Comparison of ENCODE assay signal across 13 mouse cellular contexts in the genomic region with DNA sequence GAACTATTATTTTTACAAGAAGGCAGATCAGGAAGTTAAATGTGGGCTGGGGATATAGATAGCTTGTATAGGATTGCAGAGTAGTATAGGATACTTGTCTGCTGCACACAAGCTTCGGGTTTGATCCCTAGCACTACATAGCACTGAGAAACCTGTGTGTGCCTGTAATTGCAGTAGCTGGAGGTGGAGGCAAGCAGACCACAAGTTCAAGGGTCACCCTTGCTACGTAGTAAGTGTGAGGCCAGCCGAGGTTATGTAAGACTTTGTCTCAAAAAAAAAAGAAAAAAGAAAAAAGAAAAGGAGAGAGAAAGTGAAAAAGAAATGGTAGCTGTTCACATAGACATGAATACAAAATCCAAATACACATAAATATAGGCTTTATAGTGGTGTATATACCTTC.
A peak's percentile ranks its signal among the peaks of the same experiment; 100 is the strongest.
DNase-seq lines count a peak whose midpoint lies in the region; ATAC-seq and TF ChIP-seq lines count a peak whose summit lies in the region.
"Had no signal": no experiment of that assay in that cellular context is flagged by ENCODE, and none has a peak within 500 bp of the region (broad histone marks: within the 10 kb centered on the region; RNA-seq: fewer than 3 reads in every experiment).

No protein-coding gene starts in this region.

- H3K4me1 ChIP-seq in heart, embryonic 15.5 days (replicated peaks): peaks cover 17% of the 10 kb centered on the region
- H3K4me1 ChIP-seq in lung, embryonic 16.5 days (replicated peaks; ENCODE audit: control insufficient read depth, insufficient read depth, low read length): peaks cover 23% of the 10 kb centered on the region
- H3K4me1 ChIP-seq in lung, adult 2 months (ENCODE audit: control insufficient read depth, insufficient read depth, low read length): peaks cover 7% of the 10 kb centered on the region
- H3K4me1 ChIP-seq: midbrain, embryonic 15.5 days had no signal

- 45% methylated on average over 3 of the region's 3 CpGs for WGBS in heart, embryonic 15.5 days
- 32% methylated on average over 3 of the region's 3 CpGs for WGBS in lung, embryonic 16.5 days
- WGBS in lung, adult 2 months: 48% methylated on average over 3 of the region's 3 CpGs

- no peak for TF ChIP-seq CTCF in lung, adult 2 months (IDR thresholded peaks at IDR 0.05; ENCODE audit: insufficient read depth, low read length)

- H3K9ac ChIP-seq in heart, embryonic 15.5 days: no peak overlapping the region
- H3K9ac ChIP-seq in lung, embryonic 16.5 days (ENCODE audit: low read length): no peak overlapping the region
- H3K9ac ChIP-seq: forebrain, postnatal 0 days; hindbrain, embryonic 13.5 days; midbrain, embryonic 15.5 days had no signal

- peak overlapping the region; percentile 61 for H3K27ac ChIP-seq in heart, embryonic 15.5 days
- H3K27ac ChIP-seq in lung, embryonic 16.5 days (ENCODE audit: low read length): peak overlapping the region; percentile 78
- H3K27ac ChIP-seq: hindbrain, embryonic 13.5 days; midbrain, embryonic 15.5 days had no signal

- intact Hi-C loops in heart, postnatal 36 days (cut with DNase I): loop anchor here (5.0 kb wide), 1 partner anchor 49 kb away; no protein-coding TSS in a partner anchor

- no peaks in the 10 kb centered on the region for H3K36me3 ChIP-seq in heart, embryonic 15.5 days
- H3K36me3 ChIP-seq in lung, embryonic 16.5 days (ENCODE audit: control insufficient read depth, insufficient read depth, low read length): no peaks in the 10 kb centered on the region
- H3K36me3 ChIP-seq: hindbrain, embryonic 13.5 days; midbrain, embryonic 15.5 days had no signal

- ATAC-seq in heart, embryonic 15.5 days (replicated peaks; ENCODE audit: insufficient number of reproducible peaks, insufficient read depth, low FRiP score, low read depth): no peak
- no peak for ATAC-seq in lung, embryonic 16.5 days (ENCODE audit: low read depth)
- no peak for ATAC-seq in granulocyte monocyte progenitor cell, adult 5-6 weeks (replicated peaks; ENCODE audit: poor library complexity, severe bottlenecking)
- ATAC-seq: CD4-positive, CD25-positive, alpha-beta regulatory T cell, adult 4 months; forebrain, postnatal 0 days; midbrain, embryonic 15.5 days had no signal

- H3K4me2 ChIP-seq in heart, embryonic 15.5 days: no peak overlapping the region
- no peak overlapping the region for H3K4me2 ChIP-seq in lung, embryonic 16.5 days (ENCODE audit: low read depth, low read length)
- H3K4me2 ChIP-seq: hindbrain, embryonic 13.5 days; midbrain, embryonic 15.5 days had no signal

- no peak for DNase-seq in heart, postnatal 36 days
- no peak for DNase-seq in lung, adult 2 months
- peak; percentile 45 to 46 for DNase-seq in kidney, postnatal 36 days
- no peak for DNase-seq in right cerebral cortex, postnatal 36 days (ENCODE audit: low spot score in 2 of 2)
- DNase-seq: cerebellum, adult 2 months; forebrain, postnatal 0 days; thymus, adult 2 months had no signal

- H3K9me3 ChIP-seq in heart, embryonic 15.5 days (replicated peaks): no peaks in the 10 kb centered on the region
- no peaks in the 10 kb centered on the region for H3K9me3 ChIP-seq in lung, embryonic 16.5 days (ENCODE audit: control insufficient read depth, low read length)
- H3K9me3 ChIP-seq: hindbrain, embryonic 13.5 days; midbrain, embryonic 15.5 days had no signal

- H3K27me3 ChIP-seq in heart, embryonic 15.5 days: no peaks in the 10 kb centered on the region
- no peaks in the 10 kb centered on the region for H3K27me3 ChIP-seq in lung, embryonic 16.5 days (ENCODE audit: control insufficient read depth, insufficient read depth, low read depth, low read length)
- H3K27me3 ChIP-seq: hindbrain, embryonic 13.5 days; midbrain, embryonic 15.5 days had no signal

- no peak for TF ChIP-seq POLR2A in lung, adult 2 months (IDR thresholded peaks at IDR 0.05; ENCODE audit: borderline replicate concordance, extremely low read depth, low read depth, low read length)

- H3K4me3 ChIP-seq in heart, embryonic 15.5 days: no peak overlapping the region
- no peak overlapping the region for H3K4me3 ChIP-seq in lung, embryonic 16.5 days (ENCODE audit: low read length)
- H3K4me3 ChIP-seq in lung, adult 2 months (replicated peaks; ENCODE audit: extremely low read depth, low read depth, low read length): no peak overlapping the region
- H3K4me3 ChIP-seq: hindbrain, embryonic 13.5 days; midbrain, embryonic 15.5 days had no signal

Comparison
In these comparisons a context has a peak if more than half of its experiments do, and no peak if none do; other contexts are left out.
1. DNase-seq: peak in kidney, postnatal 36 days (2 of 2); none in heart, postnatal 36 days (0 of 2), lung, adult 2 months (single experiment) and right cerebral cortex, postnatal 36 days (0 of 2).